Mouse (Mus musculus) heart, embryonic 11.5 days (tissue): ENCODE measurements around the gene St8sia2. TPM values are rescaled to one million over a fixed set of nuclear protein-coding genes. Genes with fewer than 3 reads are reported as not detected.
A peak's percentile ranks its signal among the peaks of the same experiment; 100 is the strongest.
"Not testable (repeated sequence)": the region's sequence is repeated elsewhere in the genome, so short reads cannot be mapped to it uniquely, and the experiment has no call there.

Experiments
- ATAC-seq: fragments of 200-750 bp; cut with Nextera tagmentation; replicated peaks from 2 replicates; pipeline ENCODE4 v1.8.0; 2017; ENCODE audit warnings: moderate library complexity; ENCODE audit not compliant: insufficient number of reproducible peaks, low FRiP score, low TSS enrichment
- H3K27ac ChIP-seq: fragments of 300-500 bp; sonication (generic); 2 replicates; pipeline ENCODE4 v1.5.1; 2014; ENCODE audit warnings: mild to moderate bottlenecking, low read depth, low read length
- H3K27me3 ChIP-seq: fragments of 300-500 bp; sonication (generic); 2 replicates; pipeline ENCODE4 v1.6.1; 2014; ENCODE audit warnings: mild to moderate bottlenecking, low read length, mixed read lengths; ENCODE audit not compliant: control insufficient read depth, insufficient read depth
- H3K36me3 ChIP-seq: fragments of 300-500 bp; sonication (generic); 2 replicates; pipeline ENCODE4 v1.6.1; 2014; ENCODE audit warnings: mild to moderate bottlenecking, low read length, moderate library complexity, mixed read lengths; ENCODE audit not compliant: control insufficient read depth, insufficient read depth
- H3K4me1 ChIP-seq: fragments of 300-500 bp; sonication (generic); 2 replicates; pipeline ENCODE4 v1.6.1; 2014; ENCODE audit warnings: low read length; ENCODE audit not compliant: control insufficient read depth, insufficient read depth
- H3K4me2 ChIP-seq: fragments of 300-500 bp; sonication (generic); 2 replicates; pipeline ENCODE4 v1.6.1; 2014; ENCODE audit warnings: mild to moderate bottlenecking, moderate library complexity
- H3K4me3 ChIP-seq: fragments of 300-500 bp; sonication (generic); 2 replicates; pipeline ENCODE4 v1.5.1; 2014; ENCODE audit warnings: low read depth, low read length
- H3K9ac ChIP-seq: fragments of 300-500 bp; sonication (generic); 2 replicates; pipeline ENCODE4 v1.6.1; 2014; ENCODE audit warnings: mild to moderate bottlenecking, low read depth, low read length, moderate library complexity
- H3K9me3 ChIP-seq: fragments of 300-500 bp; sonication (generic); replicated peaks from 2 replicates; pipeline ENCODE4 v1.6.1; 2016; ENCODE audit warnings: low read length; ENCODE audit not compliant: control insufficient read depth
- WGBS: fragments of 180-500 bp; shearing (Covaris S2); extraction: QIAGEN DNeasy Blood & Tissue Kit; methylation state at CpG from one replicate; pipeline ENCODE4 v1.1.7; 2014; ENCODE audit not compliant: insufficient replicate concordance; 5-methylcytosine and 5-hydroxymethylcytosine counted together
- polyA plus RNA-seq: library from polyadenylated mRNA; unstranded; fragments of >200 nt; fragmentation: Nextera tagmentation; extraction: Ambion mirVana; gene quantifications from 2 replicates; pipeline ENCODE4 v1.2.1, GENCODE M21; 2014

The St8sia2 gene
- polyA plus RNA-seq, 1 experiment from 2014 or later = 6.5 TPM

- Histone ChIP-seq H3K4me2 (peak overlapping the region; percentile 7; the same call in 1 of the 2 replicates), H3K27ac (no peak overlapping the region), H3K4me3 (no peak overlapping the region), H3K27me3 (peaks cover 15% of the 10 kb centered on the region), H3K4me1 (peaks cover 7% of the 10 kb centered on the region; the same call in 1 of the 2 replicates), H3K9ac (no peak overlapping the region), H3K9me3 (no peaks in the 10 kb centered on the region), H3K36me3 (no peaks in the 10 kb centered on the region)
- no peak; the same call in 1 of the 2 replicates for ATAC-seq
- WGBS = 9% methylated on average over 9 of the region's 9 CpGs
Observed at GRCm38 (mm10) chr7:74006775-74007371, 6.6 kb downstream of the St8sia2 start.

DNA sequence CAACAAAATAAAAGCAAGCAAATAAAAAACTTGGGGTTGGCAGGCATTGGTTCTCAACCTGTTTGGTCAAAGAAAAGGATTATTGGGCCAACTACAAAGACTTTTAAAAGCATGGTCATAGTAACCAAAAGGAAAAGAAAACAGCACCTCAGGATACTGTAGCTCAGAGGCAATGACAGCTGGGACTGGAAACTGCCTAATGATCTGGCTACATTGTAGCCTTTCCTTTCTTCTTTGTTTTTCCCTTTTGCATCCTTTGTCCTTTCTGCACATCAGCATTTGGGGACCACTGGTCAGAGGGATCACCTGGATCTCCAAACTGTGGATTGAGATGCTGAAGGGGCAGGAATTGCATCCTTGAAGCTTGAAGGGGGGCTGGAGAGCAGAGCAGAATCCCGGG, 7.1 kb downstream of the St8sia2 start:
- Histone ChIP-seq H3K9me3 (no peaks in the 10 kb centered on the region), H3K27me3 (peaks cover 14% of the 10 kb centered on the region), H3K4me3 (no peak overlapping the region), H3K4me1 (peaks cover 7% of the 10 kb centered on the region; the same call in 1 of the 2 replicates), H3K4me2 (no peak overlapping the region), H3K9ac (no peak overlapping the region), H3K36me3 (no peaks in the 10 kb centered on the region), H3K27ac (no peak overlapping the region)
- WGBS = 0% methylated on average over 1 of the region's 1 CpGs
- ATAC-seq = no peak

GRCm38 (mm10) chr7:74000743-74001510, 12.6 kb downstream of the St8sia2 start:
- ATAC-seq = no peak
- 69% methylated on average over 12 of the region's 12 CpGs for WGBS
- H3K9me3 ChIP-seq = no peaks in the 10 kb centered on the region
- H3K36me3 ChIP-seq = no peaks in the 10 kb centered on the region
- no peak overlapping the region for H3K4me3 ChIP-seq
- H3K4me2 ChIP-seq = no peak overlapping the region
- no peak overlapping the region for H3K9ac ChIP-seq
- H3K27ac ChIP-seq = no peak overlapping the region
- H3K4me1 ChIP-seq = no peaks in the 10 kb centered on the region
- peaks cover 6% of the 10 kb centered on the region; the same call in 1 of the 2 replicates for H3K27me3 ChIP-seq

- no peaks in the 10 kb centered on the region for H3K4me1 ChIP-seq
- no peaks in the 10 kb centered on the region for H3K36me3 ChIP-seq
- no peak overlapping the region for H3K9ac ChIP-seq
- H3K4me3 ChIP-seq = no peak overlapping the region
- H3K27me3 ChIP-seq = no peaks in the 10 kb centered on the region
- H3K9me3 ChIP-seq = no peaks in the 10 kb centered on the region
- no peak for ATAC-seq
- WGBS = 83% methylated on average over 2 of the region's 2 CpGs
- H3K27ac ChIP-seq = no peak overlapping the region
- no peak overlapping the region for H3K4me2 ChIP-seq
Observed at GRCm38 (mm10) chr7:73989366-73989765, 24.1 kb downstream of the St8sia2 start.

DNA sequence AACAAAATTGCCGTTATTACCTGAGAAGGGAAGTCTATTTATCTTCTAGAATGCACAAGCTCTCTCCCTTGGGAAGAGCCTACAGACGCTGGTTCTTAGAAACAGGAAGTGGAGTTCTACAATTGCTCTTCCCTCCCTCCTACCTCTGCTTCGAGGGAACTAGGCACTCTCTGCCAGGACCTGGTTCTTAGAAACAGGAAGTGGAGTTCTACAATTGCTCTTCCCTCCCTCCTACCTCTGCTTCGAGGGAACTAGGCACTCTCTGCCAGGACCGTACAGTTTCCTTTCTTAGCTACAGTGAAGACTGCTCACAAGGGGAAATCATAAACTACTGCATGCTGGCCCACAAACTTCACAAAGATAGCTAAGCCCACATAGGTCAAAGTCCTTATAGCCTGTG, 41.3 kb downstream of the St8sia2 start:
- not testable (repeated sequence) for H3K9ac ChIP-seq, ATAC-seq, H3K4me1 ChIP-seq, H3K4me2 ChIP-seq, H3K27ac ChIP-seq, H3K27me3 ChIP-seq, H3K4me3 ChIP-seq, H3K9me3 ChIP-seq, H3K36me3 ChIP-seq
- WGBS = 50% methylated on average over 5 of the region's 5 CpGs

DNA sequence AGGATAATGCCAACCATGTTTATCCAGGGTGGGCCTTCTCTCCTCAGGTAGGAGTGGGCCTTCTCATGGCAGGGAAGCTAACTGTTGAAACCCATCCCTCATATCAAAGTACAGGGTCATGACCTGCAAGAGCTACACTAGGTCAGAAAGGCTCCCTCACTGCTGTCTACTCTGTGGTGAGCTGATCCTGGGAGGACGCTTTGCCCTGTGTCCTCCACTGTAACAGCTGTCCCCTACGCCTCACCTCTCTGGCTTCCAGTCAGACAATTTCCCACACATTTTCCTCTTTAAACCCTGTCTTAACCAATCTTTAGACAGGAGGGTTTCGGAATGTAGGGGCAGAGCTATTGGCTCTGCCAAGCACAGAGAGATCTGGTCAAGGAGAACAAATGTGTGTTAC, 48.3 kb downstream of the St8sia2 start:
- Histone ChIP-seq H3K36me3 (no peaks in the 10 kb centered on the region), H3K4me3 (no peak overlapping the region), H3K4me2 (no peak overlapping the region), H3K9me3 (no peaks in the 10 kb centered on the region), H3K27ac (no peak overlapping the region), H3K4me1 (no peaks in the 10 kb centered on the region), H3K9ac (no peak overlapping the region), H3K27me3 (0 out of 2 replicates have a peak, but pooled peaks cover 2% of the 10 kb centered on the region)
- ATAC-seq = no peak
- WGBS = 77% methylated on average over 3 of the region's 3 CpGs

- no peak overlapping the region for H3K9ac ChIP-seq
- peaks cover 9% of the 10 kb centered on the region; the same call in 1 of the 2 replicates for H3K4me1 ChIP-seq
- no peak for ATAC-seq
- H3K4me2 ChIP-seq = no peak overlapping the region
- H3K27me3 ChIP-seq = 0 out of 2 replicates have a peak, but pooled peaks cover 2% of the 10 kb centered on the region
- H3K36me3 ChIP-seq = no peaks in the 10 kb centered on the region
- no peaks in the 10 kb centered on the region for H3K9me3 ChIP-seq
- WGBS = 75% methylated on average over 5 of the region's 5 CpGs
- no peak overlapping the region for H3K4me3 ChIP-seq
- H3K27ac ChIP-seq = no peak overlapping the region
Observed at GRCm38 (mm10) chr7:73962431-73962830, 51.1 kb downstream of the St8sia2 start.

DNA sequence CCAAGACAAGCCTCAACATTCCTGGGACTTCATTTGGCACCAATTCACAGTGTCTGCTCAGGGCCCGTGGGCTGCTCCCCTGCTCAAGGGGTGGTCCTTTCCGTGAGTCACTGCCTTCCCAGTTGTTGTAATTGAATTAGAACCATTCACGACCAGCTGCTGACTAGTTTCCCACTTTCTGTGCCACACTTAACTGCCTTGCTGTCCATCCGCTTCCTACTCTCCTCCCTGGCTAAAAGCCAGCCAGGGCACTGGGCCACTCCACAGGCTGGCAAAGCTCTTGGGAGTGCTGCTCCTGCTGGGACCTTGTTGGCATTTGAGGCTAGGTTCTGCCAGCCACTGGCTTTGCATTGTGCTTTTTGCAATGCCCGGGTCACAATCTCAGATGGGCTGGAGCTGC, 59.0 kb downstream of the St8sia2 start:
- Histone ChIP-seq H3K4me2 (no peak overlapping the region), H3K36me3 (peaks cover 2% of the 10 kb centered on the region; the same call in 1 of the 2 replicates), H3K27me3 (peaks cover 6% of the 10 kb centered on the region; the same call in 1 of the 2 replicates), H3K27ac (no peak overlapping the region), H3K9me3 (no peaks in the 10 kb centered on the region), H3K4me1 (peaks cover 9% of the 10 kb centered on the region; the same call in 1 of the 2 replicates), H3K4me3 (no peak overlapping the region), H3K9ac (no peak overlapping the region)
- 63% methylated on average over 5 of the region's 5 CpGs for WGBS
- ATAC-seq = no peak
